Mouse (Mus musculus): ENCODE data around the gene Pepd. TPM values are rescaled to one million over a fixed set of nuclear protein-coding genes. Genes with fewer than 3 reads are reported as not detected.

Gene Pepd
- polyA plus RNA-seq, 1 experiment from 2014 or later, result 58.4 TPM

DNA sequence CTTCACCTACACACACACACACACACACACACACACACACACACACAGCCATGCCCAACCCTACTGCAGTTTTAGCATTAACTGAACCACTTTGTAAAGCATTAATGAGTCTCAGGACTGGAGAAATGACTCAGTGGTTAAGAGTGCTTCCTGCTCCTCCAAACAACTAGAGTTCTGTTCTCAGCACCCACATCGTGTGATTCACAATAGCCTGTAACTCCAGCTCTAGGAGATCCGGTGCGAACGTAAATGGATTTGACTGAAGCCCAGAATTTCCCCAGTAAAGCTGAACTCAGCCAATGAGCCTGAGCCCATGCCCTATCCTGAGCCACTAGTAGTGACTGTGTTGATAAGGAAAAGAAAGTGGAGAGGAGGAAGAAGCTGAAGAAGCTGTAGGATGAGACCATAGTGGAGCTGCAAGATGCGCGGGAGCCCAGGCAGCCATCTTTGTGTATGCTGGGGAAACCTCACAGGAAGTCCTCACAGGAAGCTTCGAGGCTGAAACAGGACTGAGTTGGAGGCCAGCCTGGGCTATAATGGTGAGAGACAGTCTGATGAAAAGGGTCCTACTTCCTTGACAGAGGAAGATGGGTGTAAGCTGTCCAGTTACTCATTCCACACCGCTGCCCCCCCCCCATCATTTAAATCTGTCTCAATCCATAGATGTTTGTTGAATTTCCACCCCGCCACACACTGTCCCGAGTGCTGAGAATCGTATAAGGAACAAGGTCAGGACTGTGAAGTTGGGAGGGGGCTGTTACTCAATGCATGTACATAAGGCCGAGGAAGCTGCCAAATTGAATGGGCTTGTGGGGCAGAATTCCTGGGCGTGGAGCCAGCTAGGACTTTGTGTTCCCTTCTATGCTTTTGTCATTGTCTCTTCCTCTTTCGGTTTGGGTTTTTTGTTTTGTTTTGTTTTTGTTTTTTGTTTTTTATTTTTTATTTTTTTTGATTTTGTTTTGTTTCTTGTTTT lies 152.4 kb downstream of the Pepd start:
- no peak overlapping the region for H3K9ac ChIP-seq (ENCODE audit: low read length)
- no peak overlapping the region for H3K4me2 ChIP-seq (ENCODE audit: low read depth, low read length, severe bottlenecking)
- no peaks in the 10 kb centered on the region for H3K36me3 ChIP-seq (ENCODE audit: control insufficient read depth, insufficient read depth, low read length)
- H3K4me3 ChIP-seq (ENCODE audit: low read depth, low read length), result no peak overlapping the region
- no peak for DNase-seq (ENCODE audit: low spot score)
- H3K4me1 ChIP-seq (replicated peaks; ENCODE audit: control insufficient read depth, insufficient read depth, low read length), result no peaks in the 10 kb centered on the region
- H3K27ac ChIP-seq (ENCODE audit: low read depth, low read length), result no peak overlapping the region
- no peak for ATAC-seq (replicated peaks; ENCODE audit: low FRiP score)
- no peaks in the 10 kb centered on the region for H3K9me3 ChIP-seq (ENCODE audit: control insufficient read depth, low read length)
- 84% methylated on average over 14 of the region's 14 CpGs for WGBS
- no peaks in the 10 kb centered on the region for H3K27me3 ChIP-seq (ENCODE audit: control insufficient read depth, insufficient read depth, low read length)

- 81% methylated on average over 3 of the region's 3 CpGs for WGBS
- Histone ChIP-seq H3K36me3 (ENCODE audit: control insufficient read depth, insufficient read depth, low read length) (no peaks in the 10 kb centered on the region), H3K9ac (ENCODE audit: low read length) (no peak overlapping the region), H3K27ac (ENCODE audit: low read depth, low read length) (no peak overlapping the region), H3K4me3 (ENCODE audit: low read depth, low read length) (no peak overlapping the region), H3K9me3 (ENCODE audit: control insufficient read depth, low read length) (no peaks in the 10 kb centered on the region), H3K4me2 (ENCODE audit: low read depth, low read length, severe bottlenecking) (no peak overlapping the region), H3K4me1 (replicated peaks; ENCODE audit: control insufficient read depth, insufficient read depth, low read length) (no peaks in the 10 kb centered on the region), H3K27me3 (ENCODE audit: control insufficient read depth, insufficient read depth, low read length) (no peaks in the 10 kb centered on the region)
- no peak for ATAC-seq (replicated peaks; ENCODE audit: low FRiP score)
- no peak for DNase-seq (ENCODE audit: low spot score)
These were observed 153.8 kb downstream of the Pepd start for GRCm38 (mm10) chr7:35065958-35066357.

DNA sequence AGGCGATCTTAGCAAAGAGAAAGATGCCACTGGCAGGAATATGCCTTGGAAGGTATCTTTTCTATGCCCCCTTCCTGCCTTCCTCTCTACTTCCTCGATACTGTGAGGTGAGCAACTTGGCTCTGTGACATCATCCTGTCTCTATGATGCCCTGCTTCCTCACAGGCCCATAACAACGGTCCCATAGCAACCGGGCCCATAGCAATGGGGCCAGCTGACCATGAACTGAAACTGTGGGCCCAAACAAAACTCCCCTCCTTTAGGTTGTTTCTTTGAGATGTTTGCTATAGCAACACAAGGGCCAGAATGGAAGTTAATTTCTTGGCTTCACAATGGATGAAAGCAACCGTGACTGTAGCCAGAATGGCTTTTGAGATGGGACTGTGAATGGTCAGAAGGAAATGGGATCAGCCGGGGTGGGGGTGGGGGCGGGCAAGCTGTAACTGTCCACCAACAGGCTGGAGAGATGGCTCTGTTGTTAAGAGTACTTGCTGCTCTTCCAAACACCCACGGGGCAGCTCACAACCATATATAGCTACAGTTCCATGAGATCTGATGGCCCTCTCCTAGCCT lies 154.5 kb downstream of the Pepd start:
- DNase-seq (ENCODE audit: low spot score), result no peak
- Histone ChIP-seq H3K27ac (ENCODE audit: low read depth, low read length) (no peak overlapping the region), H3K4me2 (ENCODE audit: low read depth, low read length, severe bottlenecking) (no peak overlapping the region), H3K9me3 (ENCODE audit: control insufficient read depth, low read length) (no peaks in the 10 kb centered on the region), H3K27me3 (ENCODE audit: control insufficient read depth, insufficient read depth, low read length) (no peaks in the 10 kb centered on the region), H3K4me3 (ENCODE audit: low read depth, low read length) (no peak overlapping the region), H3K4me1 (replicated peaks; ENCODE audit: control insufficient read depth, insufficient read depth, low read length) (no peaks in the 10 kb centered on the region), H3K36me3 (ENCODE audit: control insufficient read depth, insufficient read depth, low read length) (no peaks in the 10 kb centered on the region), H3K9ac (ENCODE audit: low read length) (no peak overlapping the region)
- no peak for ATAC-seq (replicated peaks; ENCODE audit: low FRiP score)
- WGBS, result 80% methylated on average over 8 of the region's 8 CpGs

GRCm38 (mm10) chr7:35076645-35077044 lies 164.5 kb downstream of the Pepd start:
- Histone ChIP-seq H3K27me3 (ENCODE audit: control insufficient read depth, insufficient read depth, low read length) (no peaks in the 10 kb centered on the region), H3K4me3 (ENCODE audit: low read depth, low read length) (no peak overlapping the region), H3K4me1 (replicated peaks; ENCODE audit: control insufficient read depth, insufficient read depth, low read length) (no peaks in the 10 kb centered on the region), H3K9me3 (ENCODE audit: control insufficient read depth, low read length) (no peaks in the 10 kb centered on the region), H3K27ac (ENCODE audit: low read depth, low read length) (no peak overlapping the region), H3K4me2 (ENCODE audit: low read depth, low read length, severe bottlenecking) (no peak overlapping the region), H3K36me3 (ENCODE audit: control insufficient read depth, insufficient read depth, low read length) (no peaks in the 10 kb centered on the region), H3K9ac (ENCODE audit: low read length) (no peak overlapping the region)
- no peak for DNase-seq (ENCODE audit: low spot score)
- ATAC-seq (replicated peaks; ENCODE audit: low FRiP score), result no peak
- WGBS, result 54% methylated on average over 5 of the region's 5 CpGs

DNA sequence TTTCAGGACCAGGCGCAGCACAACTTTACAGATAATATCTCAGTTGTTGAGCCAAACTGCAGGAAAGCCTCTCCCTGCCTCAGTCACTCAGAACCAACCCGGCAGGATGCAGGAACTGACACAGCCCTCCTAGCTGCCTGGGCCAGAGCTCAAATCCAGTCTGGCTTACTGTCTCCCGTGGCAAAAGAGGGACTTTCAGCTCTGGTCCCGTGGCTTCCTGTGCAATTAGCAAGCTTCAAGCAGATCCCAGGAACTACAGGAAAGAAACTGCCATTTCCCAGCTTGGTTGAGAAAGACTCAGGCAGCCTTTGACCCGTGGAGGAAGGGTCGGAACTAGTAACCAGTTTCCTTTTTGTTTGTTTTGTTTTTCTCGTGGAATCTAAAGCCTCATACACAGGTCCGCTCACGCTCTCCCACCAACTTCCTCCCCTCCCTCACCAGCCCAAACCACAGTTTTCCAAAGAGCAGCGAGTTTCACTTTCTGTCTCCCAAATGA lies 168.7 kb downstream of the Pepd start:
- ATAC-seq (replicated peaks; ENCODE audit: low FRiP score) (no peak), DNase-seq (ENCODE audit: low spot score) (no peak)
- 51% methylated on average over 10 of the region's 10 CpGs for WGBS
- H3K36me3 ChIP-seq (ENCODE audit: control insufficient read depth, insufficient read depth, low read length), result no peaks in the 10 kb centered on the region
- no peak overlapping the region for H3K4me3 ChIP-seq (ENCODE audit: low read depth, low read length)
- H3K27me3 ChIP-seq (ENCODE audit: control insufficient read depth, insufficient read depth, low read length), result no peaks in the 10 kb centered on the region
- no peaks in the 10 kb centered on the region for H3K9me3 ChIP-seq (ENCODE audit: control insufficient read depth, low read length)
- H3K9ac ChIP-seq (ENCODE audit: low read length), result no peak overlapping the region
- no peak overlapping the region for H3K27ac ChIP-seq (ENCODE audit: low read depth, low read length)
- no peak overlapping the region for H3K4me2 ChIP-seq (ENCODE audit: low read depth, low read length, severe bottlenecking)
- no peaks in the 10 kb centered on the region for H3K4me1 ChIP-seq (replicated peaks; ENCODE audit: control insufficient read depth, insufficient read depth, low read length)

- no peak for ATAC-seq (replicated peaks; ENCODE audit: low FRiP score)
- 80% methylated on average over 9 of the region's 9 CpGs for WGBS
- Histone ChIP-seq H3K27ac (ENCODE audit: low read depth, low read length) (no peak overlapping the region), H3K36me3 (ENCODE audit: control insufficient read depth, insufficient read depth, low read length) (no peaks in the 10 kb centered on the region), H3K4me2 (ENCODE audit: low read depth, low read length, severe bottlenecking) (no peak overlapping the region), H3K9me3 (ENCODE audit: control insufficient read depth, low read length) (no peaks in the 10 kb centered on the region), H3K9ac (ENCODE audit: low read length) (no peak overlapping the region), H3K27me3 (ENCODE audit: control insufficient read depth, insufficient read depth, low read length) (no peaks in the 10 kb centered on the region), H3K4me1 (replicated peaks; ENCODE audit: control insufficient read depth, insufficient read depth, low read length) (0 out of 2 replicates have a peak, but pooled peaks cover 3% of the 10 kb centered on the region), H3K4me3 (ENCODE audit: low read depth, low read length) (no peak overlapping the region)
- DNase-seq (ENCODE audit: low spot score), result no peak
These were observed 169.4 kb downstream of the Pepd start for GRCm38 (mm10) chr7:35081406-35082104.

DNA sequence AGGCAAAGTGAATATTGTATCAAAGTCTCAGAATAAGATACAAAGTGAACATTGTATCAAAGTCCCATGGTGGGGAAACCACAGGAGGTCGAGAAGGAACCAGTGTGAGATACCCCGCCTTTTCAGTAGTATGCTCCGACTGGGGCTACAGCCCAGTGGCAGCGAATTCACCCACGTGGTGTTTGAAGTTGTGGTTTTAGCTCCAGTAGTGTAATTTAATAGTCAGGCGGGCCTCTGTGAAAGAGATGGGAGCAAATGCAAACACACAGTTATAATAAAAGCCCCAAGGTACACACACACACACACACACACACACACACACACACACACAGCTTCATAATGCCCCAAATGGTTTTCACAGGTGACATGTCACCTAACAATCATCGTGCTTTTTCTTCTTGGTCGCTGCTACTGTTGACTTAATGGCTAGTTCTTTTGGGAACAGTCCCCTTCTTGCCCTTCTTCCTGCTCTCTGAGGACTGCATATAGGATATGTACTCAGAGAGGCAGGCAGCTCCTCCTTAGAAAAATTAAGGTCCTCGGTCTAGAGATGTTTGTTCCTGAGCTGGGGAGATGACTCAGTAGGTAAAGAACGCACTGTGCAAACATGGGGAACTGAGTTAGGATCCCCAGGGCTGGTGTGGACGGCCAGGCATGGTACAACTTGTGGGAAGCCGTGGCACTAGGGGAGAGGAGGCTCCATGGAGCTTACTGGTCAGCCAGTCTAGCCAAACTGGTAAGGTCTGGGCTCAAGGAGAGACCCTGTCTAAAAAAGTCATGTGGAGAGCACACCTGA lies 172.6 kb downstream of the Pepd start:
- Histone ChIP-seq H3K27ac (ENCODE audit: low read depth, low read length) (no peak overlapping the region), H3K9me3 (ENCODE audit: control insufficient read depth, low read length) (no peaks in the 10 kb centered on the region), H3K27me3 (ENCODE audit: control insufficient read depth, insufficient read depth, low read length) (no peaks in the 10 kb centered on the region), H3K4me1 (replicated peaks; ENCODE audit: control insufficient read depth, insufficient read depth, low read length) (peaks cover 5% of the 10 kb centered on the region; the same call in 1 of the 2 replicates), H3K9ac (ENCODE audit: low read length) (no peak overlapping the region), H3K4me3 (ENCODE audit: low read depth, low read length) (no peak overlapping the region), H3K4me2 (ENCODE audit: low read depth, low read length, severe bottlenecking) (no peak overlapping the region), H3K36me3 (ENCODE audit: control insufficient read depth, insufficient read depth, low read length) (no peaks in the 10 kb centered on the region)
- no peak for DNase-seq (ENCODE audit: low spot score)
- 84% methylated on average over 12 of the region's 12 CpGs for WGBS
- ATAC-seq (replicated peaks; ENCODE audit: low FRiP score), result no peak
